Mouse (Mus musculus) G1E (cell line): ENCODE measurements around the gene Btg1.

Experiments
- CTCF ChIP-seq: IDR thresholded peaks from 2 replicates; pipeline ENCODE4 v1.5.1; 2012; ENCODE audit warnings: low read depth, low read length, inconsistent platforms, mixed read lengths
- GATA1 ChIP-seq: IDR thresholded peaks from 2 replicates; pipeline ENCODE4 v1.6.1; 2012; ENCODE audit warnings: borderline replicate concordance, low read length, inconsistent platforms, mixed read lengths
- GATA2 ChIP-seq: IDR thresholded peaks from 2 replicates; pipeline ENCODE4 v1.6.1; 2012; ENCODE audit warnings: low read depth, low read length, inconsistent platforms, borderline replicate concordance
- POLR2AphosphoS5 ChIP-seq: IDR thresholded peaks from 2 replicates; pipeline ENCODE4 v1.6.1; 2012; ENCODE audit warnings: low read depth, low read length, inconsistent platforms; ENCODE audit not compliant: insufficient replicate concordance
- TAL1 ChIP-seq: conservative IDR thresholded peaks from 2 replicates; pipeline ENCODE4 v1.6.1; 2012; ENCODE audit warnings: low read depth, low read length, inconsistent platforms, mixed read lengths

DNA sequence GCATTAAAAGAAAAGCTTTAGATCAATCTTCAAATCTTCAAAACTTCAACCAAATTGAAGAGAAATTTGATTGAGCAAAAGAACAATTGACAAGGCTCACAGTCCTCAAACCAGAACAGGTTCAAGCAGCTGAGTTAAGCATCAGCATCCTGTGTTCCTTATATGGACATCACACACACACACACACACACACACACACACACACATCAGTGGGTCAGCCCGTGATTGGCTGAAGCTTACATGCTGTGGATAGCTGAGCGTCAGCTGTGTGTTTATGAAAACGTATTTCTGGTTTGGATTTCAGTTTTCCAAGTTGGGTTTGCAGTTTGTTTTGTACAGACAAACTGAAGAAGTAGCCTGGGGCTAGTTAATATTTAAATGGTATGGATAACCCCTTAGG lies 32.7 kb downstream of the Btg1 start:
- no peak for TF ChIP-seq CTCF
- no peak for TF ChIP-seq POLR2AphosphoS5
- TF ChIP-seq GATA1, result no peak
- no peak for TF ChIP-seq TAL1
- TF ChIP-seq GATA2, result no peak
